Mouse (Mus musculus) kidney, postnatal 14 days (tissue): ENCODE measurements around the gene Klhl35.
A peak's percentile ranks its signal among the peaks of the same experiment; 100 is the strongest.

Experiments used
- DNase-seq: peaks from one replicate; pipeline ENCODE4 v3.0.0; 2022; ENCODE audit warnings: mixed read lengths

Gene Klhl35

DNA sequence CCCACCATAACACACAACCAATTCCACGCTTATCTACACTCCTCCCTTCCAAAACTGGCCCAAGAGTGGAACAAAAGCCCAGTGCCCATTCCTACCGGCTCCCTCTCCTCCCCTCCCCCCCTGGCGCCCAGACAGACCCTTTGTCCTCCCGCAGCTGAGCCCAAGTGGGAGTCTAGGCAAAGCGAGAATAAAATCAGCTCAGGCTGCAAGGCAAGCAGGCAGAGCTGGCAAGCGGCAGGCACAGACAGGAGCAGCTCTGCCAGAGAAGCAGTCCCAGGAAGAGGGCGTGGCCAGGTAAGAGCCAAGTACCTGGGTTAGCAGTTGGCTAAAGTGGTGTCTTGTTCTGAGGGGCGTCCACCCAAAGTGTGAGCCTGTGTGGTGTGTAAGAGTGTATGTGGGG, at the start of gene Klhl35:
Gene Klhl35, plus strand, starts transcription at position 194 of the 400 bp plus-strand sequence.
- DNase-seq: peak; percentile 43

DNA sequence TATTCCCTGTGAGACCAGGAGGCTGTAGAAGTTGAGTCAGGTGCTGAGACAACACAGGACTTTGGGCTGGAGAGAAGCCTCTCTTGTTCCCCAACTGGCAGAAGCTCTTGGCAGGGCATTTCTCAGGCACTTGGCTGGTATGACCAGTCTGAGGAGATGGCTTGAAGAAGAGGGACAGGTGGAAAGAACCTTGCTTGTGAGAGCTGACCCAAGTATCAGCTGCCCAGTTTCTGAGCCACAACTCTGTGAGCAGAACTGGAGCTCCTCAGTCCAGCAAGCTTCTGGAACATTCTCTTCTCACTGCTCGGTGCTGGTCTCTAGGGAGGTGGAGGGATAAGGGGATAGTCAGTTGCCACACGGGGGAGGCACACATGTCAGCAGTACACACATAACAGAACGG, 46.5 kb upstream of the Klhl35 start:
- no peak for DNase-seq

DNA sequence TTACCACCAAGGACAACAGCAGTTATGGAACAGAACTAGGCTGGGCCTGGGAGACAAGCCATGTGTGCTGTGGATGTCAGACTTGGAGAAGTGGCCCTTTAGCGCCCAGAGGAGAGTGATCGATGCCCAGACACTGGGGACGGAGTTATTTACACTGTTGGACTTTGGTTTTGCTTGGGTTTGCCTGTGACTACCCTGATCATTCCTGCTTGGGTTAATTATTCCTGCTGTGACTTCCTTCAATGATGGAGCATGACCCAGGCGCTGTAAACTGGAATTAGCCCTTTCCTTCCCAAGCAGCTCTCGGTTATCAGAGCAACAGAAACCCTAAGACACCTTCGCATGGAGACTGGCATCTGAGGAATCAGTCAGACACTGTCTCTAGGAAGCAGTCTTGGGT, 44.8 kb upstream of the Klhl35 start:
- DNase-seq: peak; percentile 45

DNA sequence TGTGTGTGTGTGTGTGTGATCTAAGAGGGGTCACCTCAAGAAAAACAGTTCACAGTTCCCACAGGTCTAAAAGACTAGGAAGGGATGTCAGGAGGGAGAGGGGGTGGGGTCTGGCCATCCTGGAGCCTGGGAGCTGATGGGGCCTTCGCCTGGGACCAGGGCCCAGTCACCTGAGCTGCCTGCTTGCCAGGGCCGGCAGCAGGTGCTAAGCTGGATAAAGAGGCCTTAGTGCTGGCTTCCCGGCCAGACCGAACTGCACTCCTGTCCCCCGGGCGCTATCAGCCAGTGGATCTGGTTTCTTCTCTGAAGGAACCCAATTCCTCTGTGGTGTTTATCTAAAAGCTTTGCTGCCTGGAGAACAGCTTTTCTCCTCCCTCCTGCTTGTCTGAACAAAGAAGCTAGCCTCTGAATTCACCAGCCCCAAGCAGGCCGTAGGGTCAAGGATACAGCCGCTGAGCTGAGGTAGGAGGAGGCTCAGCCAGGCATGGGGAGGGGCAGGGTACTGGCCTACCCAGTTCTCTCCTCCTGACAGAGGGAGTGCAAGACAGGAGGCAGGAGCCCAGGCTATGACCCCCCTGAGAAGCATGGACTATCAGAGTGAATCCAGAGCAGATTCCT, 41.2 kb upstream of the Klhl35 start:
- peak; percentile 33 for DNase-seq

DNA sequence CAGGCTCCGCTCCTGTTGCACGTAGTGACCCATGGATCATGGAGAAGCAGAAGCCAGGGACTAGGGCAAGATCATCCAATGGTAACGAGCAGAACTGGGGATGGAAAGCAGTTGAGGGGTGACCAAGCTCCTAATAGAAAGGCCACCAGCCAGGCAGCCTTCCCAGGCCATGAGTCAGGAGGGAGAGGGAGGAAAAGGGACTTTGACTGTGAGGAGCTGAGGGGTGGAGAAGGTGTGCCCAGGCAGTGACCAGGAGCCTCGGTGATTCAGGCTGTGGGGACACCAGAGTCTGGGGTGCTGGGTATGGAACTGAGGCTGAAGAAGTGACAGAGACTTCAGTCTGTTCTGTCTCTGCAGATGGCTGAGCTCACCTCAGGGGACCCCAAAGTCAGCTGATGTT, 40.1 kb upstream of the Klhl35 start:
- DNase-seq: no peak

DNA sequence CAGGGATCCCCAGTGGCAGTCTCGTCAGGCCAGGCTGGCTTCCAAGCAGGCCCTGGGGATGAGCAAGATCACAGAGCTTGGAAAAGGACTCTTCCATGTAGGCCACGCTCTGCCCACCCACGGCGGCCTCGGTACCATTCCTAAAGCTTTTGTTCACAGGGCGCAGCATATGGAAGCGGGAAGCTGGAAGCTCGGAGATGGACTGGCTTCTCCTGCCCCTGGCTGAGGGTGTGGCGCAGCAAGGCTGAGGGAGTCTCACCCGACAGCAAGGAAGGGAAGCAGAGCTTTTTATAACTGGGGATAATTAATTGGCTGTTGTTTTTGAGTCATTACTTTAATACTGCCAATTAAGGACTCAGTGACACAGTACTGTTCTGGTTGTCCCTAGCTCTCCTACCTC, 38.8 kb upstream of the Klhl35 start:
- no peak for DNase-seq

DNA sequence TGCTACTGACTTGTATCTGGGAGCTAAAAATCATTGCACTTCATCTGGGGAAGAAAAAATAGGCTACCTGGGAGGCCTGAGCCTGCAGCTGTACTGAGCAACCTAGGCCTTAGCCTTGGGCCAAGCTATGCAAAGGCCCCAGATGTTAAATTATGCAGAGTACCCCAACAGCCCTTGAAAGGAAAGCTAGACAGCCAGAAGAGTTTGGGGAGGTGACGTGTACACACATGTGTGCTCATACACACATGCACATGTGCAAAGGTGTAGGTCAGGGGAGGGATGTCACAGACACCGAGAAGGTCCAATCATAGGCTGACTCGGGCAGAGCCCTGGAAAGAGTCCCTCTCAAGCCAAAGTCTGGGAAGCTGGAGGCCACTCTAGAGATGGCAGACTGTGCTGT, 37.8 kb upstream of the Klhl35 start:
- no peak for DNase-seq

DNA sequence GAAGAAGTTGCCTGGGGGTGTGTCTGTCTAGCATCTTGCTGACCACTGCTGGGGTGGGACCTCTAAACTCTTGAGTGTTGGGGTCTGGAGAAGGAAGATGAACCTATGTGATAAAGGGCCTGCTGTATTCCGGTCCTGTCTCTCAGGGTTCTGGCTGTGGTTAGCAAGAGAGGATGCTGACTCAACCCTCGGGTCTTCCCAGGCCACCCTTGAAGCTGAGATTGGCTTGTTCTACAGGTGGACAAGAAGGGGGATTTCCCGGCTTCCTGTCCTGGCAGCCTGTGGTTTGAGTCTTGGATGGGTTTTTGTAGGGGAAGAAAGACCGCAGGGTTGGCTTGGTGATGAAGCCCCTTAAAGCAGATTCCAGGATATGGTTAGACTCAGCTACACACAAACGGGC, 37.0 kb upstream of the Klhl35 start:
- no peak for DNase-seq

DNA sequence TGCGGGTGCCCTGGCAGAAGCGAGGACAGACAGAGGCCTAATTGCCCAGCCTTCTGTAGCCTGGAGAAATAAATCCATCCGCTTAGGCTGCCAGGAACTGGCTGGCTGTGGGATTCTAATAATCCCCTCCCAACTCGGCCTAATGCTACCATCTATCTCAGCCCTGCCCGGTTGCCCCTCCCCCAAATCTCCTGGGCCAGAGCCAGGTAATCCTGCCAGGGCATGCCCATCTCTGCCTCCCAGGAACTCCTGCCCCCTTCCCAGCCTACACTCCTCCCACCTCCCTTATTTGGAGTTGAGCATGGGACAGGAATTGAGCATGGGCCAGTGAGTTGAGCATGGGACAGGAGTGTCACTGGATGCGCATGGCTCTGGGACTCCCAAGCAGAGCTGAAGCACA, 36.0 kb upstream of the Klhl35 start:
- DNase-seq: no peak

DNA sequence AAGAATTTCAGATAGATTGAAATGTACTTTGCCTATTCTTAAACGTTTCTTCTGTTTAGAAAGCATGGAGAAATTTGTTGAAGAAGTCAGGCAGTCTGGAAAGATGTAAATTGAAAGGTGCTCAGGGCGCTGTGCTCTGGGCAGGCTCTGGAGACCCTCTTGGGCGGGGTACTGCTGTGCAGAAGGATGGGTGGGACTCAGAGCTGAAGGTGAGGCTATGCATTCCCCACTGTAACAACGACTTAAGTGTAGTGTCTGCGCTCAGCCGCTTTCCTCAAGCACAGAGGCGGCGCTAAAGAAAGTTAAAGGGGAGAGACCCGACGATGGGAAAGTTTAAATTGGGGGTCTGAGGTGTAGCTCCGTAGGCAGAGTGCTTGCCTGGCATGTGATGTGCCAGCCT, 35.6 kb upstream of the Klhl35 start:
- DNase-seq: no peak

DNA sequence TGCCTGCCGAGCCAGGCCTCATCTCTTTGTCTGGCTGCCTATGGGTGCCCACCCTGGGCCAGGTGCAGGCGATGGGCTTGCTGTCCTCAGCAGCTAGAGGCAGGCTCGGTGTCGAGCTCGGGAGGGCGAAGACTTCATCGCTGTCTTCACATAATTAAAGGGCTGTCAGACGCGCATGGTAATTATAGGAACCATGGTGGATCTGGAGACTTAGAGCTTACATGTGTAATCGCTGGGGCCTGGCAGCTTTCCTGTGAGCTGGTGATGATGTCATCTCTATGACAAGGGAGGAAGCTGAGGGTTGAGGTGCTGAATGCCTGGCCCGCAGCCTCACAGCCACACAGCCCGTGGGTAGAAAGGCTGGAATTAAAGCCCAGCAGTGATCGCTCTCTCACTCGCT, 33.6 kb upstream of the Klhl35 start:
- no peak for DNase-seq

DNA sequence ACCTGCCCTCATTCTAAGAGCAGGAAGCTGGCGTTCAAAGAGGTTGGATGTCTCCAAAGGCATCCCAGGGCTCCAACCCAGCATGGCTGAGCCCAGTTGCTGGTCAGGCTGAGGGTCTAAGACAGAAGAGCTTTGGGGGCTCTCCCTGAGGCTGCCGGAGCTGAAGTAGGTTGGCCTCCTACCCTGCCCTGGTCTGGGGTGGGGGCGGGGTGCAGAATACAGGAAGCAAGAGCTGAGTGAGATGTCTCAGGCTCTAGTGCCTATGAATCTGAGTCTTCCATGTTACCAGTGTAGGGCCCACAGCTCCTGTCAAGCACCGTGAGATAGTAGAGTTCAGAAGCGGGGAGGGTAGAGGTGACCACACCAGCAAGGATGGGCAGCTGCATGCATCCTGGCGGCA, 32.9 kb upstream of the Klhl35 start:
- no peak for DNase-seq

DNA sequence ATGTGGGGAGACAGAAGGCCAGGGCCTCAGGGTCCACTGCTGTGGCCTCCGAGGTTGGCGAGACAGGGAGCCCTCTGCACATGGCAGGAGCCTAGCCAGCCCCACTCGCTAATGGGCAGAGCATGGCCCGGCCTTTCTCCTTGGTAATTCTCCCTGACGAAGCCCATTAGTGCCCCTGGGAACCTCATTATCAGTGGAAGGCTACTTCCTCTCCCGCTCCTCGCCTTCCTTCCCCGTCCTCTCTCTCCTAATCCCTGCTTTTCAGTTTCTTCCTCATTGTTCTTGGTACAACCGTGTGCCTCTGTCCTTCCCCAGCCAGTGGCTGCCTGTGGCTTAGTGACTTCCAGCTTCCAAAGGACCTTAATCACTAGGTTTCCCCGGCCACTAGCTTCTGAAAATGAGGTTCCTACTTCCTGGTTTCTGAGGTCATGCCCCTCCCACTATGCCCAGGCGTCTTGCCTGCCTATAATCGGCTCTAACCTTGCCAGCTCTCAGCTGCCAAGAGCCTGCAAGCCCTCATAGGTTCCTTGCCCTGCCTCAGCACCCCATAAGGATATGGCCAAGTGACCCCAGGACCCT, 31.0 kb upstream of the Klhl35 start:
- no peak for DNase-seq

DNA sequence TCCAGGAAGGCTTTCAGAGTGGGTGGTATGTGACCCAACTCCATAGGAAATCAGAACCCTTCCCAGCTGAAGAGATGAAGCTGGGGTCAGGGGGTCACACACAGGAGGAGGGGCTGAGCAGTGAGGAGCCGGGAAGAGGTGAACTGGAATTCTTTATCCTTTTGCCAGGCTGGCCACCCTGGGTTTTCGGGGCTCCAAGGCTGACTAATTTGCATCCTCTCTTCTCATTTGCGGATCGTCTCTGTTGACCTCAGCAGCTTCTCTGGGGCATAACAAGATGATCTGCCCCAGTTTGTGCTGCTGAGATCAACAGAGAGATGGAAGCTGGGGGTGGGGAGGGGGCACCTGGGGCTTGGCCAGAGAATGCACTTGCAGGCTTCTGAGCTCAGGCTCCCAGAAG, 29.3 kb upstream of the Klhl35 start:
- no peak for DNase-seq

DNA sequence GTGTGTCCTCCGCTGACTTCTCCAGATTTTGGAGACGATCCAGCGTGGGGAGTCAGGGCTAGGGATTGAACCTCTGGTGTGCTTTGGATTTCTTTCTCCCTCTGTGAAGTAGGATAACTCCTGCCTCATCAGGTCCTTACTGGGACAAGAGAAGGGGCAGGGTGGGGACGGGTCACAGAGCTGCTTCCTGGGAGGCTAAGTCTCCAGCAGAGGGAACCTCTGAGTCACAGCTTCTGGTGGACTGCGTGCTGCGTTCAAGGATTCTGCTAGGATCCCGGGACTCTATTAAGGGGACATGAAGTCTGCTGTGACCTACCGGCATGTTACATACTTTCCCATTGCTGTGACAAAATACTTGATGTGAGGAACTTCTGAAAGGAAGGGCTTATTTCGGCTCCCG, 26.9 kb upstream of the Klhl35 start:
- DNase-seq: no peak

DNA sequence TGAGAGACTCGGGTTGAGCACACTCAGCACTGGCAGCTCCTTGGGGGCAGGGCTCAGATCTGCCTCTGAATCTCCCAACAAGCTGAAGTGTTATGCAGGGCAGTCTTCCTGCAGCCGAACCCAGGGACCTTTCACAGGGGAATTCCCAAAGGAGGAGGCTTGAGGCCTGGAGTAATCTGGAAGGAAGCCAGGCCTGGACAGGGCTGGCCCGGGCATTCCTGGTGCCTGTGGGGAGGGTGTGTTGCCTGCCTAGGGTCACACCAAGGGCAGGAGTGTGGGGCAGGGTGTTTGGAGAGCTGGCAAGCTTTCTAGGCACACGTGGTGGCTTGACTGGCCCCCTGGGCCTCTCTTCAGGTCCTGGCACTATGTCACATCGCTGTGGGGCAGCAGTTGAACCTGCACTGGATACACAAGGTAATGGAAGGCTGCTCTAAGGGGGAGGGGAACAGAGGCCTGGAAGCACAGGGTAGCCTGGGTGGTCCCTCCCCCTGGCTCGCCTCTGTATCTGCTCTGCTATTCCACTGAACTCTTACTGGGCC, 24.2 kb upstream of the Klhl35 start:
- peak; percentile 90 for DNase-seq

DNA sequence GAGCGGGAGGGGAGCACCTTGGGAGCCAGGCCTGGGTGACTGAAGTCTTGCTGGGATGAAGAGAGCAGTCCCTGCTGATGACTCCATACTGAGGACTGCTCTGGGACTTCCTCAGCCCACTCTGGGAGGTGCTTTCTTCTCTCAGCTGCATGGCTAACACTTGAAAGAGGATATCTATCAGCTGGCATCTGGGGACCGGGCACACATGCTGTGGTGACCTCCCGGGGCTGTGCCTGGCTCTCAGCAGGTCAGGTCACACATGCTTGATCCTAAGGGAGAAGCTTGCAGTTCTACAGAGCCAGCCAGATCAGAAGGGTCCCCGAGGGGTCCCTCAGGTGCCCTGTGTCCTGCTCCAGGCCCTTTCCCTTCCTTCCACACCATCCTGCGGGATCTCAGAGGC, 22.6 kb upstream of the Klhl35 start:
- DNase-seq: no peak

DNA sequence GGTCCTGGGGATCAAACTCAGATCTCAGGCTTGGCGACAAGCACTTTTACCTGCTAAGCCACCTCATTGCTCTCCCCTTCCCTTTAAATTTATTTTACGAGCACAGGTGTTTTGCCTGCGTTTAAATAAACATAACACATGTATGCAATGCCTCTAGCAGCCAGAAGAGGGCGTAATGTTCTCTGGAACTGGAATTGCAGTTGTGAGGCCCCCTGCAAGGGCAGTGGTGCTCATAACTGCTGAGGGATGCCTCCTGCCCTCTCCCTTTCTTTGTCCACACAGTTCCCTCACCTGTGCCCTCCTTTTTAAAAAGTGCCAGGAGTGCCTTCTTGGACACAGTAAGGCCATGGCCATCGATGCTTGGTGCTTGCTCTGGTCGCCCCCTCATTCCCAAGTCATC, 21.8 kb upstream of the Klhl35 start:
- DNase-seq: no peak

DNA sequence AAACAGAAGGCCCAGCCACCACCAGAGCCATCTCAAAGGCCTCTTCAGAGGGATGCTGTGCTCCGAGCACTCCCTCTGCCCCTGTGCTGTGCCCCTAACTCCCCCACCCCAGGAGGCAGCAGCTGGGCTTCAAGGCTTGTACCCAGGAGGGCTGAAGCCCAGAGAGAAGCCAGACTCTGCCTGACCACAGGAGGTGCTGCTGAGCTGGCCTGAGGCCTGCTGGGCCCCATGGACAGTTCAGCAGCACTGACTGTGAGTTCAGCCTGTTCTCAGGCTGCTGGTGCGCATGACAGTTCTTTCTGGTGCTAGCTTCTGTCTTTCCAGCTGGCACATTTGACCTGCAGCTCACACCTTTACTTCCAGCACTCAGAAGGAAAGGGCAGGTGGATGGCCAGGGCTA, 20.0 kb upstream of the Klhl35 start:
- no peak for DNase-seq

DNA sequence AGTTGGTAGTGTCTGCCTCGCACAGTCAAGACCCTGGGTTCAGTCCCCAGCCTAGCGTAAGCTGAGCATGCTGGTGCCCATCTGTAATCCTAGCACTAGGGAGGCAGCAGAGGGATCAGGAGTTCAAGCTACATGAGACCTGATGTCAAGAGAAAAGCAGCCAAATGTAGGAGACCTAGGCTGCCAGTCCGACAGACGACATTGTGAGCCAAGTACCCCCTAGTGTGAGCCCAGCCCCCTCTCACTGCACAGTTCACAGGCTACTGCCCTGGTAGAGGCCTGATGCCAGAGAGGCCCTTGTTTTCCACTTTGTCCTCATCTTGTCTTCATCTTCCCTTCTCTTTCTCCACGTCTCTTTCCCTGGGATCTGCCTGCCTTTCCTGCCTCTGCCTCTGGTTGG, 18.5 kb upstream of the Klhl35 start:
- DNase-seq: no peak

DNA sequence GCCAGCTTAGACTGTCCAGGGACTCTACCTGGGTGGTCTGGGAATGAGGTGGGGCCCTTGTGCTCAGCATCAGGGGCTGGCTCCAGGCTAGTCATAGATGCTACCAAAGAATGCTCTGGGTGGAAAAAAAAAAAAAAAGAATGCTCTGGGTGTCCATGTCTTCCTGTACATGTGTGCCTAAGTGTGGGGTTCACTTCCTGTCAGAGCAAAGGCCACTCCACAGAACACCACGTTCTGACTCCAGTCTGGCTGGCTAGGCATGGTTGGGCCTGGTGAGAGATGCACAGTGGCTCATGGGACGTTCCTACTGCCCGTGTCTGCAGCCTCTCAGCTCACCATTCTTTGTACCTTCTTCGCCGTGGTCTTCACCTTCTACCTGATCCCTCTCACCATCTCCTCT, 17.2 kb upstream of the Klhl35 start:
- no peak for DNase-seq

DNA sequence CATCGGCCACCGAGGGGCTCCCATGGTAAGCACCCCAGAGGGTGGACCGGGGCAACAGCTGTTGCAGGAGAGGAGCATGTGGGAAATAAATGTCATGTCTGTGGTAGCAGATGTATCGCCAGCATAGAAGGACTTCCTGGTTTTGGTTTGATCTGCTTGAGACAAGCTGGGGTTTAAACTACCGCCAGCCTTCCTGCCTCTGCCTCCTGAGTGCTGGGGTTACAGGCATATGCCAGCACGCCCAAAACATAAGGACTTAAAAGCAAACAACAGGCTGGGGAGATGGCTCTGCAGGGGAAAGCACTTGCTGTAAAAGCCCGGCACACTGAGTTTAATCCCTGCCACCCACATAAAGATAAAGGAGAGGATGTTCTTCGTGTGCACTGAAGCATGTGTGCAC, 16.7 kb upstream of the Klhl35 start:
- DNase-seq: no peak

DNA sequence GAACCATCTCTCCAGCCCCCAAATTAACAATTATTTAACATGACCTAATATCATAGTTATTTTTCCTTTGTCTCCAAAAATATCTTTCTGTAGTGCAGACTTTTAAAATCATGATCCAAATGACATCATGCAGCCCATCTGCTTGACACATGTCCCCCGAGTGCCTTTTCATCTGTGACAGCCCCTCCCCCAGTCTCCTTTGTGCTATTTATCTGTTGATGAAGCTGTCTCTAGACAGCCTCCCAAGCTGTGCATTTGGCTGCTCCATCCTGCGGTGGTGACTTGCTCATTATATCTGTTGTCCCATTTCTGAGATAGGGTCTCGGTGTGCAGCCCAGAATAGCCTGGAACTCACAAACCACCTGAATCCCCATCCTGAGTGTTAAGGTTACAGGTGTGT, 16.1 kb upstream of the Klhl35 start:
- no peak for DNase-seq

DNA sequence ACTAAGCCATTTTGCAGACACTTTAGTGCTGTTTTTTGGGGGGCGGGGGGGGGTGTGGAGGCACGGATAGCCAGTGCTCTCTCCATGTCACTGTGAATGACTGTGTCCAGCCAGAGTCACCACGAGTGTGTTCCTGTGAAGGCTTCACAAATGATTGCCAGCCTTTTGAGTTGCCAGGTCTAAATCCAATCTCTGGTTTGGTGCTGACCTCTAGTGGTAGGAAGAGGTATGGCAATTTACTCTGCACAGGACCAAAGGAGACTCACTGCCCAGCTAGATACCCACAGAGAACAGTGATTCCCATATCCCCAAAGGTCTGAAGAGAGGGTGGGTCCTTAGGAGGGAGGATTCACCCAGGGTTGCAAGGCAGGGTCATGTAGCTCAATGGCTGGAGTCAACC, 15.1 kb upstream of the Klhl35 start:
- DNase-seq: peak; percentile 86

DNA sequence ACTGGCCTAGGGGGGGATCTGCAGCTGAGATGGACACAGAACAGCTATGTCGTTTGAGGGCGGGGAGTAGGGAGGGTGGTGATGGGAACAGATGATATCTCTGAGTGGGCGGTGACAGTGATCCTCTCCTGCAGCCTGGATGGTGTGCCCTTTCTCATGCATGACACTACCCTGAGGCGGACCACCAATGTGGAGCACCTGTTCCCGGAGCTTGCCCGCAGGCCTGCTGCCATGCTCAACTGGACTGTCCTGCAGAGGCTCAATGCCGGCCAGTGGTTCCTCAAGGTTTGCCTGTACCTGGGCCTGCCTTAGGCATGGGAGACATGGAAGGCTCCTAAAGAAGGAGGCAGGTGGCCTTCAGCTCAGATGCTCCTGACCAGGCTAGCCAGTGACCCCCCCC, 12.9 kb upstream of the Klhl35 start:
- no peak for DNase-seq
